Mouse (Mus musculus): ENCODE measurements around the gene Vmn1r16. TPM values are rescaled to one million over a fixed set of nuclear protein-coding genes. Genes with fewer than 3 reads are reported as not detected.
"Not testable (repeated sequence)": the region's sequence is repeated elsewhere in the genome, so short reads cannot be mapped to it uniquely, and the experiment has no call there.

Vmn1r16 gene
- total RNA-seq (2014; rRNA removed): not detected in 2 replicates
- not detected in 2 replicates for polyA plus RNA-seq (2015; fragmentation: Nextera tagmentation; extraction: Ambion mirVana)

DNA sequence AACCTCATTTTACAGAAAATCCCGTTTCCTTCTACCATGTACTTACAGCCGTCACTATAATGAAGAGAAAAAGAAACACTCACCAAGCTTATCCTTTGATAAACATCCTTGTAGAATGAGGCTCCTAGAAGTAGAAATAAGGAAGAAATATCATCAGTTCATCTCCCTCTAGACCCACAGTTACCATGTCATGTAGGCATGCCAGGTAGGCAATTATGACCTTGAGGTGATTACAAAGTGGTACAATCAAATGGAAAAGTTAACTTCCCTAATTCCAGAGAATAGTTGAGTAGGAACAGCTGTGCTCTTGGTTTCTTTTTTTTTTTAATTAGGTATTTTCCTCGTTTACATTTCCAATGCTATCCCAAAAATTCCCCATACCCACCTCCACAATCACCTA lies at the start of gene Vmn1r16:
Vmn1r16 (minus strand) TSS at position 101 of the 400 bp plus-strand sequence.
- no peak for ATAC-seq
- Histone ChIP-seq H3K4me1 (ENCODE audit: insufficient read depth, low read length) (no peaks in the 10 kb centered on the region), H3K4me3 (ENCODE audit: low read length) (no peak within 1 kb of the TSS), H3K9ac (replicated peaks; ENCODE audit: low read length) (no peak within 1 kb of the TSS), H3K27me3 (ENCODE audit: insufficient read depth, low read length) (no peaks in the 10 kb centered on the region), H3K9me3 (ENCODE audit: low read length) (no peaks in the 10 kb centered on the region), H3K4me2 (ENCODE audit: low read depth, low read length) (no peak within 1 kb of the TSS), H3K27ac (no peak within 1 kb of the TSS), H3K36me3 (ENCODE audit: insufficient read depth, low read length) (no peaks in the 10 kb centered on the region)
- 79% methylated on average over 3 of the region's 3 CpGs for WGBS
- no peak for DNase-seq (ENCODE audit: low spot score)
- no peak for TF ChIP-seq CTCF (IDR thresholded peaks at IDR 0.05; ENCODE audit: low read depth)

DNA sequence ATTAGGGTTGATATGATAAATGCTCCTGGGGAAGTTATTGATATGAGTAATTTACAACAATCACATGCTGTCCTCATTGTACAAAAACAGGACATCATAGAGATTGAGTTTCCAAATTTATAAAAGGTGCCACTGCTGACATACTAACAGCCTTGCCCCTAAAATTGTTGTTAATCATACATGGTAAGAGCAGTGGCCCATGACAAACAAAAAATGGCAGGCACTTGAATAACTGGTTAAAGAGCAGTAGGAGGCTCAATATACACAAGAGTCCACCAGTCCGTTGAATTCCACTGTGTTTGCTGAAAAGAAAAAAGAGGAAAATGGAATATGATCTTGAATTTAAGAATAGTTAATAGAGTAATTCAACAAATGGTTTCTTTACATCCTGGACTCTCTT lies 38.2 kb upstream of the Vmn1r16 start:
- 84% methylated on average over 1 of the region's 1 CpGs for WGBS
- no peaks in the 10 kb centered on the region for H3K9me3 ChIP-seq (ENCODE audit: low read length)
- no peak overlapping the region for H3K9ac ChIP-seq (replicated peaks; ENCODE audit: low read length)
- H3K36me3 ChIP-seq (ENCODE audit: insufficient read depth, low read length): no peaks in the 10 kb centered on the region
- DNase-seq (ENCODE audit: low spot score): no peak
- no peak overlapping the region for H3K4me3 ChIP-seq (ENCODE audit: low read length)
- no peaks in the 10 kb centered on the region for H3K4me1 ChIP-seq (ENCODE audit: insufficient read depth, low read length)
- H3K27me3 ChIP-seq (ENCODE audit: insufficient read depth, low read length): no peaks in the 10 kb centered on the region
- H3K4me2 ChIP-seq (ENCODE audit: low read depth, low read length): no peak overlapping the region
- TF ChIP-seq CTCF (IDR thresholded peaks at IDR 0.05; ENCODE audit: low read depth): no peak
- no peak for ATAC-seq
- no peak overlapping the region for H3K27ac ChIP-seq

DNA sequence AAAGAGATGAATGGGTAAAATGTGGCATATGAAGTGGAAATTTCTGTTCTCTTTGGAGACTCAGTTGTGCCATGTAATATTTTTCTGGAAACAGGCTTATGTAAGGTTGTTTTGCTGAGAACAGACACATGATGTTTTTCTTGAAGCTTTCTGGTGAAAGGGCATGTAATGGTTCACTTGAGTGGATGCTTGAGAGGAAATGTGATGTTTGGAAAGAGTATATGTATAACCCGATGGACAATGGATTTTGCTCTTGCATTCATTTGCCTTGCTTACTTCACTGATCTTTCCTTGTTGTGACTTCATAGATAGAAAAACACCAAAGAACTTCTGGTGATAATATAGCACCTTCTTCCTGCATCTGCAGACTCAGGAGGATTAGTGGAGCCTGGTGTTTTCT lies 36.6 kb upstream of the Vmn1r16 start:
- not testable (repeated sequence) for H3K27ac ChIP-seq; DNase-seq (ENCODE audit: low spot score); H3K9me3 ChIP-seq (ENCODE audit: low read length); H3K9ac ChIP-seq (replicated peaks; ENCODE audit: low read length); H3K4me3 ChIP-seq (ENCODE audit: low read length); ATAC-seq; H3K4me1 ChIP-seq (ENCODE audit: insufficient read depth, low read length); H3K4me2 ChIP-seq (ENCODE audit: low read depth, low read length); H3K36me3 ChIP-seq (ENCODE audit: insufficient read depth, low read length); H3K27me3 ChIP-seq (ENCODE audit: insufficient read depth, low read length)
- 91% methylated on average over 1 of the region's 1 CpGs for WGBS

DNA sequence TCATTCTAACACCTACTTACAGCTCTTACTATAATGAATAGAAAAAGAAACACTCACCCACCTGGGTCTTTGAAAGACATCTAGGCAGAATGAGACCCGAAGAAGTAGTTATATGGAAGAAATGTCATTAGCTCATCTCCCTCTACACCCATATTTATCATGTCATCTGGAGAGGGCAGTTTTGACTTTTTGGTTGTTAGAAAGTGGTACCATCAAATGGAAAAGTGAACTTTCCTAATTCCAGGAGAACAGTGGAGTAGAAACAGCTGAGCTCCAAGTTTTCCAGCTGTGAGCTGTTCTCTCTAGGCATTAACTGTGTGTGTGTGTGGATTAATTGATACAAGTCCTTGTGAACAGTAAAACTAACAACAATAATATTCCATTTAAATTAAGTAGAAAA lies 34.3 kb upstream of the Vmn1r16 start, which contains the start of gene Vmn1r17:
Vmn1r17 (minus strand) TSS at position 101 of the 400 bp plus-strand sequence.
- Histone ChIP-seq H3K27me3 (ENCODE audit: insufficient read depth, low read length) (no peaks in the 10 kb centered on the region), H3K4me3 (ENCODE audit: low read length) (no peak within 1 kb of the TSS), H3K9ac (replicated peaks; ENCODE audit: low read length) (no peak within 1 kb of the TSS), H3K9me3 (ENCODE audit: low read length) (no peaks in the 10 kb centered on the region), H3K27ac (no peak within 1 kb of the TSS), H3K4me2 (ENCODE audit: low read depth, low read length) (no peak within 1 kb of the TSS), H3K4me1 (ENCODE audit: insufficient read depth, low read length) (no peaks in the 10 kb centered on the region), H3K36me3 (ENCODE audit: insufficient read depth, low read length) (no peaks in the 10 kb centered on the region)
- WGBS: 86% methylated on average over 1 of the region's 1 CpGs
- ATAC-seq: no peak
- no peak for TF ChIP-seq CTCF (IDR thresholded peaks at IDR 0.05; ENCODE audit: low read depth)
- DNase-seq (ENCODE audit: low spot score): no peak

DNA sequence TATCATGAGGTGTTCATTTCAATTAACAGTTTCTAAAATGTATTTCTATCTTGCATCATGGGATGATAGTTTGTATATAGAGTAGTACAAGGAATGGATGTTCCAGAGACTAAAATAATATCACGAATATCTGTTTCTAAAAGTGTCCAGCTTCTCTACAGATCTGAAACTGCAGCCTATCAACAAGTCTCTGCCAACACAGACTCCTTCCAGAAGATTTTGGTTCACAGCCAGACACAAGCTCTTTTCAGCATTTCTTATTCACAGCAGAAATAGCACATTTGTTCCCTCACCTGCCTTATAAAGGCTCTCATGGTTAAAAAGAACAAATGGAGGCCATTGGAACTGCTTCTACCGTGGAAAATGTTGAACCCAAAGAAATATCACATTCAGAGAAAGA lies 27.6 kb upstream of the Vmn1r16 start:
- 67% methylated on average over 2 of the region's 2 CpGs for WGBS
- ATAC-seq: no peak
- TF ChIP-seq CTCF (IDR thresholded peaks at IDR 0.05; ENCODE audit: low read depth): no peak
- no peak for DNase-seq (ENCODE audit: low spot score)
- no peak overlapping the region for H3K4me2 ChIP-seq (ENCODE audit: low read depth, low read length)
- no peak overlapping the region for H3K9ac ChIP-seq (replicated peaks; ENCODE audit: low read length)
- H3K27me3 ChIP-seq (ENCODE audit: insufficient read depth, low read length): no peaks in the 10 kb centered on the region
- H3K27ac ChIP-seq: no peak overlapping the region
- no peaks in the 10 kb centered on the region for H3K9me3 ChIP-seq (ENCODE audit: low read length)
- H3K36me3 ChIP-seq (ENCODE audit: insufficient read depth, low read length): no peaks in the 10 kb centered on the region
- H3K4me1 ChIP-seq (ENCODE audit: insufficient read depth, low read length): no peaks in the 10 kb centered on the region
- H3K4me3 ChIP-seq (ENCODE audit: low read length): no peak overlapping the region

DNA sequence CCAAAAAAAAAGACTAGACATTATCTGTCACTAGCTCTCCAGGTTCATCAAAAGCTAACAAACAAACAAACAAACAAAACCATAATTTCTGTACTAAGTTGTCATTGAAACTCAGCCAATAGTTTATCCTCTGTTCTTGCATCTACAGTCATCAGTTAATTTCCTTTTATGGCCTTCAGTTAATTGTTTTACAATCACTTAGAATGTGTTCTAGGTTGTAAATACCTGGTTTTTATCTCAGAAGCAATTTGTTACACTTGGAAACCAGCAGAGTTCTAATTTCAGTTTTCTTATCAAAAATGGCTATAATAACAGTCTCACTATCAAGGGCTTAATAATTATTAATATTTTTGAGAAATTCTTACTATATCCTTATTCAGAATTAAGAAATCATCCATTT lies 3.1 kb downstream of the Vmn1r16 start:
- H3K27ac ChIP-seq: no peak overlapping the region
- TF ChIP-seq CTCF (IDR thresholded peaks at IDR 0.05; ENCODE audit: low read depth): no peak
- no peak overlapping the region for H3K4me2 ChIP-seq (ENCODE audit: low read depth, low read length)

DNA sequence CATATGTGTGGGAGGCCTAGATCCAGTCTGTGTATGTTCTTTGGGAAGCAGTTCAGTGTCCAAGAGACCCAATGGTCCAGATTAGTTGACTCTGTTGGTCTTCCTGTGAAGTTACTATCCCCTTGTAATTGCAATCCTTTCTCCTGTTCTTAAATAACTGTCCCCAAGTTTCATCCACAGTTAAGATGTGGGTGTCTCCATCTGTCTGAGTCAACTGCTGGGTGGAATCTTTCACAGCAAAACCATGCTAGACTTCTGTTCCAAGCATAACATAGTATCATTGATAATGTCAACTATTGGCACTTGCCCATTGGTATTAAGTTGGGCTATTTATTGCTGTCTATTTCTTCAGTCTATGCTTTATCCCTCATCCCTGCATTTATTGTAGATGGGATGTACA lies 50.3 kb downstream of the Vmn1r16 start:
- no peak for ATAC-seq
- no peak for TF ChIP-seq CTCF (IDR thresholded peaks at IDR 0.05; ENCODE audit: low read depth)
- no peaks in the 10 kb centered on the region for H3K27me3 ChIP-seq (ENCODE audit: insufficient read depth, low read length)

More for the DNA sequence above, 3.1 kb downstream of the Vmn1r16 start:
- no peaks in the 10 kb centered on the region for H3K27me3 ChIP-seq (ENCODE audit: insufficient read depth, low read length)
- no peaks in the 10 kb centered on the region for H3K36me3 ChIP-seq (ENCODE audit: insufficient read depth, low read length)
- H3K9ac ChIP-seq (replicated peaks; ENCODE audit: low read length): no peak overlapping the region
- ATAC-seq (no peak), DNase-seq (ENCODE audit: low spot score) (no peak)
- no peaks in the 10 kb centered on the region for H3K9me3 ChIP-seq (ENCODE audit: low read length)
- no peak overlapping the region for H3K4me3 ChIP-seq (ENCODE audit: low read length)
- H3K4me1 ChIP-seq (ENCODE audit: insufficient read depth, low read length): no peaks in the 10 kb centered on the region

More for the DNA sequence above, 50.3 kb downstream of the Vmn1r16 start:
- Histone ChIP-seq H3K4me2 (ENCODE audit: low read depth, low read length) (no peak overlapping the region), H3K4me3 (ENCODE audit: low read length) (no peak overlapping the region), H3K4me1 (ENCODE audit: insufficient read depth, low read length) (no peaks in the 10 kb centered on the region), H3K27ac (no peak overlapping the region), H3K9me3 (ENCODE audit: low read length) (no peaks in the 10 kb centered on the region), H3K36me3 (ENCODE audit: insufficient read depth, low read length) (no peaks in the 10 kb centered on the region), H3K9ac (replicated peaks; ENCODE audit: low read length) (no peak overlapping the region)
- DNase-seq (ENCODE audit: low spot score): no peak
